Mouse (Mus musculus) neural tube, embryonic 15.5 days (tissue): ENCODE results near the gene Tuba1a. TPM values are rescaled to one million over a fixed set of nuclear protein-coding genes. Genes with fewer than 3 reads are reported as not detected.

Experiments
- ATAC-seq: fragments of 200-750 bp; cut with Nextera tagmentation; 2 replicates; pipeline ENCODE4 v1.8.0; 2017; ENCODE audit warnings: mild to moderate bottlenecking, moderate TSS enrichment, moderate library complexity; ENCODE audit not compliant: low FRiP score
- H3K27ac ChIP-seq: fragments of 300-500 bp; sonication (generic); replicated peaks from 2 replicates; pipeline ENCODE4 v1.5.1; 2015; ENCODE audit warnings: mild to moderate bottlenecking, inconsistent platforms
- H3K27me3 ChIP-seq: fragments of 300-500 bp; sonication (generic); replicated peaks from 2 replicates; pipeline ENCODE4 v1.6.1; 2015; ENCODE audit warnings: inconsistent platforms
- H3K36me3 ChIP-seq: fragments of 300-500 bp; sonication (generic); 2 replicates; pipeline ENCODE4 v1.6.1; 2015; ENCODE audit warnings: inconsistent platforms
- H3K4me1 ChIP-seq: fragments of 300-500 bp; sonication (generic); 2 replicates; pipeline ENCODE4 v1.6.1; 2015; ENCODE audit warnings: inconsistent platforms
- H3K4me2 ChIP-seq: fragments of 300-500 bp; sonication (generic); 2 replicates; pipeline ENCODE4 v1.6.1; 2015; ENCODE audit warnings: inconsistent platforms, mild to moderate bottlenecking, moderate library complexity
- H3K4me3 ChIP-seq: fragments of 300-500 bp; sonication (generic); replicated peaks from 2 replicates; pipeline ENCODE4 v1.5.1; 2015; ENCODE audit warnings: mild to moderate bottlenecking, inconsistent platforms
- H3K9ac ChIP-seq: fragments of 300-500 bp; sonication (generic); replicated peaks from 2 replicates; pipeline ENCODE4 v1.6.1; 2015; ENCODE audit warnings: mild to moderate bottlenecking, inconsistent platforms
- H3K9me3 ChIP-seq: fragments of 300-500 bp; sonication (generic); replicated peaks from 2 replicates; pipeline ENCODE4 v1.6.1; 2016; ENCODE audit warnings: inconsistent platforms
- WGBS: fragments of 180-500 bp; shearing (Covaris S2); methylation state at CpG from one replicate; pipeline ENCODE4 v1.1.7; 2015; ENCODE audit warnings: mixed read lengths; 5-methylcytosine and 5-hydroxymethylcytosine counted together
- polyA plus RNA-seq: library from polyadenylated mRNA; unstranded; fragments of >200 nt; fragmentation: Nextera tagmentation; extraction: Ambion mirVana; gene quantifications from 2 replicates; pipeline ENCODE4 v1.2.1, GENCODE M21; 2015

The Tuba1a gene
- polyA plus RNA-seq, 1 experiment from 2014 or later, result 13,509 TPM

DNA sequence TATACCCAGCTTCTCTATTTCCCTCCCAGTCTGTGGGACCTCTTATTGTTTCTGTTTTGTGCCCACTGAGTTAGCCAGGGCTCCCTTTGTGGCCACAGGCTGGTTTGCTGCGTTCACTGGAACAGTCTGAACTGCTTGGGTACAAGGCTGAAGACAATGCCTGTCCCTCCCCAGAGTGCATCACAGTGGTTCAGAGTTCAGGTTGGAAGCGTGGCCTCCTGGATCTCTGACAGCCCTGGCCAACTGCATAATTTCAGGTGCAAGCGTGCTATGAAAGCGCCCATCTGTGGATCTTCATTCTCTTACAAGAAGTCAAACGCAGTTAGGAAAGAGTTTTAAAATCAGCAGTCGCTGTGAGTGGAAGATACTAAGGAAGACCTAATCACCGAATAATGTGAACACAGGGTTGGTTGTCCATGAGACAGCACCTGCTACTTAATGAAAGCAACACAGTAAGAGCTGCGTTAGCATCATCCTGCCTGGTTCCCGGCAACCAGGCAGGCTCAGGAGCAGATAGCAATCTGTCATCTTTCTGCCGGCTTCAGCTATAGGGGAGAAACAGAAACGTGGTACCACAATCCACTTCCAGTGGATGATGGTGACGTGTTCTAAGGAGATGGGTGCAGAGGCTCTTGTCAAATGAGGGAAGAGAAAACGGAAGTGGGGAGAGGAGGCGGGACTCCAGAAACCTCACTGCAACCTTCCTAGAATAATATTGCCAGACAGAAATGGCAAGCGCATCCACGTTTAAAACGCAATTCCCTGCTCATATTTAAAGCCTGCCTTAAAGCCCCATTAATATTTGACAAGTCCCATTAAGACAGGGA lies 38.8 kb upstream of the Tuba1a start:
- peak overlapping the region; percentile 85 for H3K4me2 ChIP-seq
- H3K9me3 ChIP-seq, result no peaks in the 10 kb centered on the region
- 12% methylated on average over 17 of the region's 17 CpGs for whole genome bisulfite sequencing
- H3K4me3 ChIP-seq, result peak overlapping the region; percentile 42
- peak overlapping the region; percentile 78 for H3K9ac ChIP-seq
- peak; percentile 88 for ATAC-seq
- peaks cover 73% of the 10 kb centered on the region for H3K4me1 ChIP-seq
- H3K27ac ChIP-seq, result peak overlapping the region; percentile 98
- no peaks in the 10 kb centered on the region for H3K36me3 ChIP-seq
- no peaks in the 10 kb centered on the region for H3K27me3 ChIP-seq

DNA sequence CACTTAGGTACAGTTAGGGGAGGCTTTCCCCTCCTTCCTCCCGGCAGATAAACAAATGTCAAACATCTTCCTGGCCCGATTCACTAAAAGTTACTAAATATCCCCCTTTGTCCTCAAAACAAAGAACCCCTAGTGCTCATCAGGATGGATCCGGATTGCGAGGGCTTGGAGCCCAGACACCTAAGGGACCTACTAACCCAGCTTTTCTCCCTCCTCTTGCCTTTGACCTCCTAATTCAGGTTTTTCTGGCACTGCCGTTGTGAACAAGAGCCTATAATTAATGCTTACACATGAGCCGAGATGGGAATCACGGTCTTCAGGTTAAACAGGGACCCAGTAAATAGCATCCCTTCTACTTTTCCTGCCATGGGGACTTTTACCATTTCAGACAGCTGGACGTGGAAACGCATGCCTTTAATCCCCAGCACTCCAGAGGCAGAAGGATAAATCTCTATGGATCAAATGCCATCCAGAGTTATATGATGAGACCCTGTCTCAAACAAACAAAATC lies 38.1 kb upstream of the Tuba1a start:
- ATAC-seq, result no peak
- Histone ChIP-seq H3K9ac (peak overlapping the region; percentile 78), H3K27ac (peak overlapping the region; percentile 98), H3K4me3 (peak overlapping the region; percentile 42), H3K27me3 (no peaks in the 10 kb centered on the region), H3K4me2 (peak overlapping the region; percentile 85), H3K9me3 (no peaks in the 10 kb centered on the region), H3K4me1 (peaks cover 80% of the 10 kb centered on the region), H3K36me3 (no peaks in the 10 kb centered on the region)
- WGBS, result 6% methylated on average over 9 of the region's 9 CpGs

DNA sequence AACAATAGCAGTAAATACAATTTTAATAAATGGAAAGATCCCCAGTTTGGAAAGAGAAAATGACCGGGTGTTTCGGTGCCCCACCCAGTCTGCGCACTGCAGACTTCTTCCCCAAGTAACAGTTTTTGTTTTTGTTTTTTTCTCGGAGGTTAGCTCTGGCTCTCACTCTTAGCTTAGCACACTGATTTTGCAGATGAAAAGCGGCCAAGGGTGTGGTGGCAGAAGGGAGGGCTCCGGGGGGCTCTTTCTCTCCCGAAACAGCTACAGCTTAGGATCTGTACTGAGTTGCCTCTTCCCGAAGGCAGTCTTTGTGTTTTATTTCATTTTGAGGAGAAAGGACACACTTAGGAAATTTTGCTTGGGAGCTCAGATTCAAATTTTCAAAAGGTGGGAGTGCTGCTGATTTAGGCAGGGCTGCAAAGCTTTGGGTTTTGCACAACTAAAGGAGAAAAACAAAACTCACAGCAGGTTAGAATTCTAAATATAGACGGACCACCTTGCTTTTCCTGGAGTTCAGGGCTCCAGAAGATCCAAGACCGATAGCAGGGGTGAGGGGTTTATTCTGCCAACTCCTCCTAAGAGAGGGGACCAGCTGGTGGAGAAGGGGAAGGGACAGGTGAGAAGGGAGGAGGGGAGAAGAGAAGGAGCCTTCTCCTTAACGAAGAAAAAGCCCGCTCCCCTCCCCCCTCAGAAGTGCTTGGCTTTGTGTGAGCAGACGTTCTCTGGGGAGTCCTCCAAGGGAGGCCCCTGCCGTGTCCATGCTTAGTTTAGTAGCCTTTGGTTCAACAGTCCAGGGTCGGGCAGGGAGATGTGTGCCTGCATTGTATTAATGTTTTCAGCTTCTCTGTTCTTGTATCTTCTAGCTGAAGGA lies 37.4 kb upstream of the Tuba1a start:
- H3K36me3 ChIP-seq, result no peaks in the 10 kb centered on the region
- WGBS, result 12% methylated on average over 15 of the region's 15 CpGs

GRCm38 (mm10) chr15:98989701-98990430 lies 36.4 kb upstream of the Tuba1a start:
- Histone ChIP-seq H3K27ac (peak overlapping the region; percentile 98), H3K4me3 (peak overlapping the region; percentile 16), H3K4me2 (peak overlapping the region; percentile 85), H3K4me1 (peaks cover 83% of the 10 kb centered on the region), H3K36me3 (no peaks in the 10 kb centered on the region), H3K9ac (peak overlapping the region; percentile 78), H3K27me3 (no peaks in the 10 kb centered on the region), H3K9me3 (no peaks in the 10 kb centered on the region)
- WGBS, result 25% methylated on average over 11 of the region's 12 CpGs
- ATAC-seq, result no peak

More for the DNA sequence above, 37.4 kb upstream of the Tuba1a start:
- Histone ChIP-seq H3K27ac (peak overlapping the region; percentile 98), H3K4me1 (peaks cover 85% of the 10 kb centered on the region), H3K4me2 (peak overlapping the region; percentile 85), H3K9ac (peak overlapping the region; percentile 78), H3K27me3 (no peaks in the 10 kb centered on the region), H3K9me3 (no peaks in the 10 kb centered on the region), H3K4me3 (peak overlapping the region; percentile 16)
- ATAC-seq, result no peak

GRCm38 (mm10) chr15:98988787-98989186 lies 35.3 kb upstream of the Tuba1a start:
- Histone ChIP-seq H3K9ac (0 out of 2 replicates have a peak overlapping the region, but pooled peaks have one; percentile 20), H3K27ac (peak overlapping the region; percentile 98), H3K4me1 (peaks cover 81% of the 10 kb centered on the region), H3K4me3 (no peak overlapping the region), H3K9me3 (no peaks in the 10 kb centered on the region), H3K4me2 (peak overlapping the region; percentile 85), H3K27me3 (no peaks in the 10 kb centered on the region), H3K36me3 (no peaks in the 10 kb centered on the region)
- 52% methylated on average over 3 of the region's 3 CpGs for WGBS
- no peak for ATAC-seq

GRCm38 (mm10) chr15:98987661-98988181 lies 34.2 kb upstream of the Tuba1a start:
- H3K27me3 ChIP-seq, result no peaks in the 10 kb centered on the region
- peak overlapping the region; percentile 85 for H3K4me2 ChIP-seq
- WGBS, result 16% methylated on average over 8 of the region's 8 CpGs
- H3K4me3 ChIP-seq, result peak overlapping the region; percentile 45
- H3K9me3 ChIP-seq, result no peaks in the 10 kb centered on the region
- no peaks in the 10 kb centered on the region for H3K36me3 ChIP-seq
- peak overlapping the region; percentile 98 for H3K27ac ChIP-seq
- peak overlapping the region; percentile 72 for H3K9ac ChIP-seq
- H3K4me1 ChIP-seq, result peaks cover 82% of the 10 kb centered on the region
- ATAC-seq, result no peak

DNA sequence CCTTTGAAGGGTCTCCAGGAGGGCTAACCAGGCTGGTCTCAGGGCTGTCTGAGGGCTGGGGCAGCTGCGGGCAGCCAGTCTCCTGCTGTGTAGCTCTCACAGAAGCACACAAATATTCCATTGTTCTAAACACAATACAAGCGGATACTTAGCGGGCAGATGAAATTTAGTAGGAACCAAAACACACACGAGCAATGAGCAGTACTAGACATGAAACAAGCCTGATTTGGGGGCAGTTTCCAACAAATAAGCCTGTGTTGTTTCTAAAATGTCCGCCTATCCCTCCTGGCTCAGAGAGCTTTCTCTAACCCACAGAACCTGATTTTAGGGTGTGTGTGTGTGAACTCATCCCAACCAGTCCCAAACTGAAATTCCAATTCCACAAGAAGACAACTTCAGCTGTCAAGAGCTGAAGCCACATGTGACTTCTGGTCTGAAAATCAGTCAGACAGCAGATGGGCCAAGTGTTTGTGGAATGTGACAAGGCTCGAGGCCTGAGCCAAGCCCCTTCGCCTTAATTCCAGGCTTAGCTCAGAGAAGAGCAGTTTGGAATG lies 33.7 kb upstream of the Tuba1a start:
- Histone ChIP-seq H3K9me3 (no peaks in the 10 kb centered on the region), H3K4me2 (peak overlapping the region; percentile 85)
- 6% methylated on average over 7 of the region's 7 CpGs for WGBS

DNA sequence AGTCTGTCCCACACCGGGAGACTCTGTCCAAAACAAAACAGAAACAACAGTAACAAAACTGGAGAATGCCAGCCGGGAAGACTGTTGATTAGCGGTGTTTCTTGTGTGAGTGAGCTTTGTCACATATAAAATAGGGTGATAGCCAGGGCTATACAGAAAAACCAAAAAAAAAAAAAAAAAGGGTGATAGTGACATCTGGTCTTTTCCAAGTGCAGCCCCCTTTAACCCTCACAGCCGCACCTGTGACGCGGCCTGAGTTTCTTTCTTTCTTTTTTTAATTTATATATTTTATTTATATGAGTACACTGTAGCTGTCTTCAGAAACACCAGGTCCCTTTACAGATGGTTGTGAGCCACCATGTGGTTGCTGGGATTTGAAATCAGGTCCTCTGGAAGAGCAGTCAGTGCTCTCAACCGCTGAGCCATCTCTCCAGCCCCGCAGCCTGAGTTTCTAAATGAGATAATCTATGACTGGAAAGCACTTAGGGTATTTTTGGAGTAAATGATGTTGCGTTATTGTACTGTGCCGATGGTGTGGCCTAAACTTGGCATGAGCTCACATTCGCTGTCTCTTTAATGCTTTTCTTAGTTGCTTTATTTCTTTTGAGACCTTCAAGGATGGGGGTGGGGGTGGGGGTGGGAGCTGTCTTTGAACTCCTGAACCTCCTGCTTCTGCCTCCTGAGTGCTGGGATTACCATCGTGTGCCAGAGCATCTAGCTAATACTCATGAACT lies 32.6 kb upstream of the Tuba1a start:
- Histone ChIP-seq H3K4me1 (peaks cover 79% of the 10 kb centered on the region), H3K4me2 (peak overlapping the region; percentile 85), H3K27me3 (no peaks in the 10 kb centered on the region), H3K9ac (peak overlapping the region; percentile 72), H3K27ac (peak overlapping the region; percentile 98), H3K9me3 (no peaks in the 10 kb centered on the region), H3K36me3 (no peaks in the 10 kb centered on the region), H3K4me3 (peak overlapping the region; percentile 45)
- WGBS, result 7% methylated on average over 12 of the region's 12 CpGs
- ATAC-seq, result peak; percentile 29; the same call in 1 of the 2 replicates

More for the DNA sequence above, 33.7 kb upstream of the Tuba1a start:
- peak overlapping the region; percentile 98 for H3K27ac ChIP-seq
- peak overlapping the region; percentile 45 for H3K4me3 ChIP-seq
- H3K27me3 ChIP-seq, result no peaks in the 10 kb centered on the region
- peaks cover 82% of the 10 kb centered on the region for H3K4me1 ChIP-seq
- H3K9ac ChIP-seq, result peak overlapping the region; percentile 72
- no peak for ATAC-seq
- no peaks in the 10 kb centered on the region for H3K36me3 ChIP-seq

- peak overlapping the region; percentile 98 for H3K27ac ChIP-seq
- H3K4me2 ChIP-seq, result peak overlapping the region; percentile 85
- H3K4me1 ChIP-seq, result peaks cover 72% of the 10 kb centered on the region
- H3K27me3 ChIP-seq, result no peaks in the 10 kb centered on the region
- no peaks in the 10 kb centered on the region for H3K9me3 ChIP-seq
- H3K4me3 ChIP-seq, result peak overlapping the region; percentile 45
- peak overlapping the region; percentile 72 for H3K9ac ChIP-seq
- WGBS, result under 1% methylated on average over 29 of the region's 29 CpGs
- no peaks in the 10 kb centered on the region for H3K36me3 ChIP-seq
- ATAC-seq, result peak; percentile 77
Observed at GRCm38 (mm10) chr15:98985240-98985981, 31.9 kb upstream of the Tuba1a start.

DNA sequence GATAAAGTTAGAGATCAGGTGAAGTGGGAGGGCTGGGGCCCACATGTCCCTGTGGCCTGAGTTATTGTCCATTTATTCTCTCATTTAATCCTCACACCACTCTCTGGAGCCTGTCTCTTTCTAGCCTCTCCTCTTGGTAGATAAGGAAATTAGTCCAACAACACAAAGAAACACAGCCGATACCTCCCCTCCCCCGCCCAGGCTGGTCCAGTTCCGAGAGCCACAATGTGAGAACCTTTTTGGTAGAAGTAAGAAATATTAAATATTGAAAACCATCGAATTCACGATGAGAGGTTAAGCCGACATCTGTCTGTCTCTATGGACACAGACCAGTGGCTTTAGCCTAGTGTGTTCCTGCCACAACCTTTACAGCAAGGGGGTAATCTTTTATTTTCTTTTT lies 31.2 kb upstream of the Tuba1a start:
- WGBS, result 15% methylated on average over 6 of the region's 6 CpGs
- H3K4me2 ChIP-seq, result peak overlapping the region; percentile 85
- no peaks in the 10 kb centered on the region for H3K36me3 ChIP-seq
- peaks cover 69% of the 10 kb centered on the region for H3K4me1 ChIP-seq
- H3K9ac ChIP-seq, result peak overlapping the region; percentile 72
- no peaks in the 10 kb centered on the region for H3K27me3 ChIP-seq
- no peaks in the 10 kb centered on the region for H3K9me3 ChIP-seq
- no peak for ATAC-seq
- H3K4me3 ChIP-seq, result peak overlapping the region; percentile 45
- H3K27ac ChIP-seq, result peak overlapping the region; percentile 98
